Mouse (Mus musculus): Measurements from ENCODE around the gene Ace. TPM values are rescaled to one million over a fixed set of nuclear protein-coding genes. Genes with fewer than 3 reads are reported as not detected.

The Ace gene
- total RNA-seq, 2 experiments from 2014 or later = 19.5 to 19.7 TPM

Other genes starting within 250 kb of the Ace start
- 1 to 10 TPM; 3.0 to 3.4 TPM for gene Cyb561, start 14.6 kb upstream of the Ace start, total RNA-seq (2021)
- gene Ace3, start 26.7 kb downstream of the Ace start, total RNA-seq (2021) = not detected
- not detected for gene Kcnh6, start 40.2 kb downstream of the Ace start, total RNA-seq (2021)
- 10 to 100 TPM; 24.8 to 25.9 TPM for gene Dcaf7, start 68.9 kb downstream of the Ace start, total RNA-seq (2021)
- 10 to 100 TPM; 39.7 to 44.4 TPM for gene Taco1, start 98.1 kb downstream of the Ace start, total RNA-seq (2021)
- gene Map3k3, start 116.7 kb downstream of the Ace start, total RNA-seq (2021) = 10 to 100 TPM; 20.9 to 23.2 TPM
- gene Gm10840, start 192.9 kb downstream of the Ace start, total RNA-seq (2021) = not detected
- 1 to 10 TPM; 3.2 to 3.6 TPM for gene Limd2, start 192.9 kb downstream of the Ace start, total RNA-seq (2021)
- gene Strada, start 234.2 kb downstream of the Ace start, total RNA-seq (2021) = 10 to 100 TPM; 13.7 to 14.1 TPM
- gene Ccdc47, start 248.4 kb downstream of the Ace start, total RNA-seq (2021) = 10 to 100 TPM; 74.0 to 79.0 TPM
- gene Ddx42, start 249.0 kb downstream of the Ace start, total RNA-seq (2021) = 10 to 100 TPM; 25.8 to 26.2 TPM